Mouse (Mus musculus): Measurements from ENCODE around the gene Kif17. TPM values are rescaled to one million over a fixed set of nuclear protein-coding genes. Genes with fewer than 3 reads are reported as not detected.

The Kif17 gene
- total and polyA plus RNA-seq, 2 experiments from 2014 or later = 5.0 to 6.3 TPM

DNA sequence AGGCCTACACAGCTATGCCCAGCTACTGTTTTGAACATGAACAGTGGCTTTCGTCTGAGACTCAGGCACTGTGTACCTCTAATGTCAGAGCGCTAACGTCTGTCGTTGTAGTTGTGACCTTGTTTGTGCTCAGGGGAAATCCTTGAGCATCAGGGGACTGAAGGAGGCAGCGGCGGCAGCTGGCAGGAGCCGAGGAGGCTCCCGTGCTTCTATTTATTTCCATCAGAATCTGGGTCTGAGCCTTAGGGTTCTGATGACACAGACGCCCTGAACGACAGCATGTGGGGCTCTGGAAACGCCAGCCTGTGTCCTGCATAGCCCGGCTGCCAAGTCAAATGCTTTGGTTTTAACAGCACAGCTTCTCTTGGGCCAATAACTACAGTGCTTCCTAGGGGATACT is 84.8 kb downstream of the Kif17 start:
- no peak for TF ChIP-seq CTCF (IDR thresholded peaks at IDR 0.05)
- Histone ChIP-seq H3K27ac (ENCODE audit: low read depth, low read length) (no peak overlapping the region), H3K27me3 (ENCODE audit: insufficient read depth, low read length) (no peaks in the 10 kb centered on the region; the same call in 1 of the 2 replicates), H3K4me1 (ENCODE audit: insufficient read depth, low read length) (no peaks in the 10 kb centered on the region; the same call in 1 of the 2 replicates), H3K36me3 (ENCODE audit: insufficient read depth, low read length) (no peaks in the 10 kb centered on the region), H3K9ac (replicated peaks; ENCODE audit: low read length, poor library complexity, severe bottlenecking) (no peak overlapping the region), H3K4me3 (ENCODE audit: low read depth, low read length) (no peak overlapping the region), H3K9me3 (ENCODE audit: low read length) (no peaks in the 10 kb centered on the region), H3K4me2 (ENCODE audit: low read depth, low read length, poor library complexity, severe bottlenecking) (no peak overlapping the region)
- ATAC-seq (ENCODE audit: low FRiP score) (no peak), DNase-seq (ENCODE audit: low spot score) (no peak)
- WGBS = 78% methylated on average over 12 of the region's 12 CpGs

DNA sequence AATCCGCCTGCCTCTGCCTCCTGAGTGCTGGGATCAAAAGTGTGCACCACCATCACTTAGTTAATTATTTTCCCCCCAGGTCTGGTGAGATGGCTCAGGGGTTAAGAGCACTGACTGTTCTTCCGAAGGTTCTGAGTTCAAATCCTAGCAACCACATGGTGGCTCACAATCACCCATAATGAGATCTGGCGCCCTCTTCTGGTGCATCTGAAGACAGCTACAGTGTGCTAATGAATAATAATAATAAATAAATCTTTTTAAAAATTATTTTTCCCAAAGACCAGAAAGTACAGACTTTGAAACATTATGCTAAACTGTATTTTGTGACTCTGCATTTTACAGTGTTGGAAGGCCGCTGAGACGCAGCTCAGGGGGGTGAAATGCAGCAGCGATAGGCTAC is 85.4 kb downstream of the Kif17 start:
- no peak for ATAC-seq (ENCODE audit: low FRiP score)
- Histone ChIP-seq H3K4me2 (ENCODE audit: low read depth, low read length, poor library complexity, severe bottlenecking) (no peak overlapping the region), H3K4me1 (ENCODE audit: insufficient read depth, low read length) (no peaks in the 10 kb centered on the region; the same call in 1 of the 2 replicates), H3K27ac (ENCODE audit: low read depth, low read length) (no peak overlapping the region), H3K9me3 (ENCODE audit: low read length) (no peaks in the 10 kb centered on the region), H3K36me3 (ENCODE audit: insufficient read depth, low read length) (no peaks in the 10 kb centered on the region), H3K9ac (replicated peaks; ENCODE audit: low read length, poor library complexity, severe bottlenecking) (no peak overlapping the region), H3K4me3 (ENCODE audit: low read depth, low read length) (no peak overlapping the region), H3K27me3 (ENCODE audit: insufficient read depth, low read length) (no peaks in the 10 kb centered on the region; the same call in 1 of the 2 replicates)
- WGBS = 85% methylated on average over 6 of the region's 6 CpGs
- peak; percentile 46 for TF ChIP-seq CTCF (IDR thresholded peaks at IDR 0.05)
- DNase-seq (ENCODE audit: low spot score) = no peak

GRCm38 (mm10) chr4:138336876-138337275 is 86.6 kb downstream of the Kif17 start:
- no peak for TF ChIP-seq CTCF (IDR thresholded peaks at IDR 0.05)
- Histone ChIP-seq H3K27me3 (ENCODE audit: insufficient read depth, low read length) (no peaks in the 10 kb centered on the region; the same call in 1 of the 2 replicates), H3K9me3 (ENCODE audit: low read length) (no peaks in the 10 kb centered on the region), H3K27ac (ENCODE audit: low read depth, low read length) (no peak overlapping the region), H3K4me2 (ENCODE audit: low read depth, low read length, poor library complexity, severe bottlenecking) (no peak overlapping the region), H3K4me1 (ENCODE audit: insufficient read depth, low read length) (no peaks in the 10 kb centered on the region; the same call in 1 of the 2 replicates), H3K9ac (replicated peaks; ENCODE audit: low read length, poor library complexity, severe bottlenecking) (no peak overlapping the region), H3K36me3 (ENCODE audit: insufficient read depth, low read length) (no peaks in the 10 kb centered on the region), H3K4me3 (ENCODE audit: low read depth, low read length) (no peak overlapping the region)
- 71% methylated on average over 5 of the region's 5 CpGs for WGBS
- ATAC-seq (ENCODE audit: low FRiP score) (no peak), DNase-seq (ENCODE audit: low spot score) (no peak)

DNA sequence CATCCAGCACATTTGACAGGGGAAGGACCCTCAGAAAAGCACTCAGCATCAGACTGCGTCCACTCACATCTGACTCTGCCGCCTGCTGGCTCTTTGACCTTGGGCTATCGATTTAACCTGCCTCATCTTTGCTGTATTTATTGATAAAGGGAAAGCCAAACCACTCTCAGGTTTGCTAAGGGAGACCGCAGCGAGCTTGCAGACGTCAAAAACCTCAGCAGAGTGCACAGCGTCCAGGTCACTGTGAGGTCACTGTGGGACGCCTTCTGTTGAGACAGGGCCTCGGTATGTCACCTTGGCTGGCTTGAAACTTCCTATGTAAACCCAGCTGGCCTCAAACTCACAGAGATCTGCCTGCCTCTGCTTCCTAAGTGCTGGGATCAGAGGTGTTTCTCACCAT is 87.1 kb downstream of the Kif17 start:
- DNase-seq (ENCODE audit: low spot score) = no peak
- Histone ChIP-seq H3K36me3 (ENCODE audit: insufficient read depth, low read length) (no peaks in the 10 kb centered on the region), H3K27ac (ENCODE audit: low read depth, low read length) (no peak overlapping the region), H3K4me2 (ENCODE audit: low read depth, low read length, poor library complexity, severe bottlenecking) (no peak overlapping the region), H3K4me1 (ENCODE audit: insufficient read depth, low read length) (no peaks in the 10 kb centered on the region; the same call in 1 of the 2 replicates), H3K27me3 (ENCODE audit: insufficient read depth, low read length) (no peaks in the 10 kb centered on the region; the same call in 1 of the 2 replicates), H3K9me3 (ENCODE audit: low read length) (no peaks in the 10 kb centered on the region), H3K9ac (replicated peaks; ENCODE audit: low read length, poor library complexity, severe bottlenecking) (no peak overlapping the region), H3K4me3 (ENCODE audit: low read depth, low read length) (no peak overlapping the region)
- ATAC-seq (ENCODE audit: low FRiP score) = no peak
- WGBS = 81% methylated on average over 9 of the region's 9 CpGs
- no peak for TF ChIP-seq CTCF (IDR thresholded peaks at IDR 0.05)

DNA sequence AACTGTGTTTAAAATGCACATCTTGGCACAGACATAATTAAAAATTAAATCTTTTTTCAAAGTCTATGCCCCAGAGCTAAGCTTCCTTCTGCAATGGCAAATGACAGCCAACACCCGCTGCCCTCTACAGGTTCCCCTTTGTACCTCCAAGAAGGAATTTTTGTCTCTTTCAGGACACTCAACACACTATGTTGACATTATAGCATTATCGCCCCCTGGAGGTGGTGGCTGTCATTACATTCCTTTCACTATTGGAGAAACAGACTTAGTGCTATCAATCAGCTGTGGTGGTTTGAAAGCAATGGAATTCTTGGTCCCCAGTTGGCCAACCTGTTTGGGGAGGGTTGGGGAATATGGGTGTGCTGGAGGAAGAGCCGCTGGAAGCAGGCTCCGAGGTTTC is 89.7 kb downstream of the Kif17 start:
- H3K27ac ChIP-seq (ENCODE audit: low read depth, low read length) = no peak overlapping the region
- no peaks in the 10 kb centered on the region for H3K36me3 ChIP-seq (ENCODE audit: insufficient read depth, low read length)
- WGBS = 34% methylated on average over 4 of the region's 4 CpGs
- peak; percentile 80 for TF ChIP-seq CTCF (IDR thresholded peaks at IDR 0.05)
- DNase-seq (ENCODE audit: low spot score) (peak; percentile 66), ATAC-seq (ENCODE audit: low FRiP score) (no peak)
- H3K9me3 ChIP-seq (ENCODE audit: low read length) = no peaks in the 10 kb centered on the region
- no peak overlapping the region for H3K9ac ChIP-seq (replicated peaks; ENCODE audit: low read length, poor library complexity, severe bottlenecking)
- no peak overlapping the region for H3K4me3 ChIP-seq (ENCODE audit: low read depth, low read length)
- no peak overlapping the region for H3K4me2 ChIP-seq (ENCODE audit: low read depth, low read length, poor library complexity, severe bottlenecking)
- no peaks in the 10 kb centered on the region for H3K27me3 ChIP-seq (ENCODE audit: insufficient read depth, low read length)
- no peaks in the 10 kb centered on the region; the same call in 1 of the 2 replicates for H3K4me1 ChIP-seq (ENCODE audit: insufficient read depth, low read length)

- DNase-seq (ENCODE audit: low spot score) = no peak
- H3K27me3 ChIP-seq (ENCODE audit: insufficient read depth, low read length) = no peaks in the 10 kb centered on the region
- TF ChIP-seq CTCF (IDR thresholded peaks at IDR 0.05) = no peak
- H3K9me3 ChIP-seq (ENCODE audit: low read length) = no peaks in the 10 kb centered on the region
- no peaks in the 10 kb centered on the region; the same call in 1 of the 2 replicates for H3K4me1 ChIP-seq (ENCODE audit: insufficient read depth, low read length)
- H3K9ac ChIP-seq (replicated peaks; ENCODE audit: low read length, poor library complexity, severe bottlenecking) = no peak overlapping the region
- H3K36me3 ChIP-seq (ENCODE audit: insufficient read depth, low read length) = no peaks in the 10 kb centered on the region
- no peak overlapping the region for H3K4me2 ChIP-seq (ENCODE audit: low read depth, low read length, poor library complexity, severe bottlenecking)
- no peak overlapping the region for H3K27ac ChIP-seq (ENCODE audit: low read depth, low read length)
- ATAC-seq (ENCODE audit: low FRiP score) = no peak
- WGBS = 62% methylated on average over 8 of the region's 8 CpGs
- no peak overlapping the region for H3K4me3 ChIP-seq (ENCODE audit: low read depth, low read length)
Measured at GRCm38 (mm10) chr4:138341393-138341792, 91.2 kb downstream of the Kif17 start.

Measured in midbrain, postnatal 0 days (tissue).